8 mouse cellular contexts compared by ENCODE assay signal in the genomic region with DNA sequence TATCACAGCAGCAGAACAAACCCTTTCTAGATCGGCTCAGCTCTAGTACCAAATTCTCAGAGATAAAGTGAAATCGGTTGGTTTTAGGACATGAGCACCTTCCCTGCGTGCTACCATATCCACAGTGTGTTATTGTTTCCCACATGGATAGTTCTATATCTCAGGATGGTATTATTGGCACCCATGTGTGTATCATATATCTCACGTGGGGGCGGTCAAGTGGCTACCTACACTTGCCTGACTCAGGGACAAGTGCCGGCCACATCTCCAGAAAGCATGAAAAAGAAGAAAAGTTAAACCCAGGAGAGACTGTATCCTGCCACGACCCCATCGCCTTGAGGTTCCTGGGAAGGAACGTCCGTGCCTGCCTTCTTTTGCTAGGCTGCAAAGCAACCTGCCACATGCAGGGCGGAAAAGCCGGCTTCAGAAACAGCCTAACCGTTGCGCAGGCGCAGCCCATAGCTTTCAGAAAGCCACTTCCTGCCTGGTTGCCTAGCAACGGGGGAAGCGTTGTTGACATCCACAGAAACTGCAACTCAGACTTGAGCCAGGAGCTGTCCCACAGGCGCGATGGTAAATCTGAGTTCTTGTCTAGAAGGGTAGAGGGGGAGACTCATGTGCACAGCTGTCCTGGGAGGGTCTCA. TPM values are rescaled to one million over a fixed set of nuclear protein-coding genes. Genes with fewer than 3 reads are reported as not detected.
DNase-seq lines count a peak whose midpoint lies in the region; ATAC-seq lines count a peak whose summit lies in the region.

A gene (plus strand): TSS at position 498 of the 644 bp plus-strand sequence.

- no peaks in the 10 kb centered on the region; the same call in 1 of the 2 replicates for H3K9me3 ChIP-seq in intestine, embryonic 14.5 days (ENCODE audit: control insufficient read depth, low read length)

- H3K9ac ChIP-seq in intestine, embryonic 14.5 days (ENCODE audit: low read length): 0 out of 2 replicates have a peak within 1 kb of the TSS, but pooled peaks have one; percentile 29

- no peaks in the 10 kb centered on the region for H3K36me3 ChIP-seq in intestine, embryonic 14.5 days (ENCODE audit: control insufficient read depth, insufficient read depth, low read length)

- no peak within 1 kb of the TSS for H3K27ac ChIP-seq in intestine, embryonic 14.5 days (ENCODE audit: low read depth)

- H3K4me2 ChIP-seq in intestine, embryonic 14.5 days (ENCODE audit: low read length): peak within 1 kb of the TSS; percentile 82

- H3K4me3 ChIP-seq in intestine, embryonic 14.5 days (ENCODE audit: low read depth, low read length): peak within 1 kb of the TSS; percentile 35

- intact Hi-C loops in gastrocnemius, postnatal 36 days (cut with DNase I): no loop called here

- H3K4me1 ChIP-seq in intestine, embryonic 14.5 days (replicated peaks; ENCODE audit: control insufficient read depth, insufficient read depth, low read length): no peaks in the 10 kb centered on the region

- no peaks in the 10 kb centered on the region for H3K27me3 ChIP-seq in intestine, embryonic 14.5 days (replicated peaks; ENCODE audit: control insufficient read depth, insufficient read depth, low read length)

- peak; percentile 65 to 74 for DNase-seq in adrenal gland, adult 18-20 months (ENCODE audit: low spot score in 2 of 2)
- DNase-seq in embryo, embryonic 10.5 days (ENCODE audit: low spot score): peak; percentile 98
- peak; percentile 70 to 80 for DNase-seq in gastrocnemius, postnatal 36 days
- peak; percentile 90 for DNase-seq in intestine, embryonic 14.5 days (ENCODE audit: low spot score)
- DNase-seq in left cerebral cortex, adult 9 months (ENCODE audit: low spot score in 2 of 2): peak; percentile 79 to 93
- peak; percentile 90 for DNase-seq in retina, postnatal 7 days (ENCODE audit: low read depth, low spot score)
- peak; percentile 98 for DNase-seq in thymus, postnatal 4 days

- 7% methylated on average over 19 of the region's 19 CpGs for WGBS in intestine, embryonic 14.5 days

- ATAC-seq in intestine, embryonic 14.5 days (replicated peaks; ENCODE audit: low FRiP score, low TSS enrichment, low read depth): peak; percentile 89
- peak; percentile 99 for ATAC-seq in megakaryocyte, adult 5-6 weeks (ENCODE audit: poor library complexity, severe bottlenecking)

RNA-seq across cellular contexts. Expression of the gene that starts here (rescaled TPM):
- total RNA-seq in adrenal gland, adult 18-20 months (2021): not detected
- not detected for total RNA-seq in gastrocnemius, postnatal 36 days (2021)
- polyA plus RNA-seq in intestine, embryonic 14.5 days (2014; fragmentation: Nextera tagmentation; extraction: Ambion mirVana): not detected in 2 replicates
- total RNA-seq in megakaryocyte, adult 5-6 weeks (2015): not detected in 2 replicates
- total RNA-seq in megakaryocyte, adult 5-6 weeks (2017): not detected in 2 replicates

Comparison
In these comparisons a context has a peak if more than half of its experiments do, and no peak if none do; other contexts are left out.
1. Peak in DNase-seq in adrenal gland, adult 18-20 months; RNA of the gene not detected or under 1 TPM.
2. Peak in DNase-seq in gastrocnemius, postnatal 36 days; RNA of the gene not detected or under 1 TPM.
3. Peak in DNase-seq, ATAC-seq, H3K4me3 ChIP-seq, H3K9ac ChIP-seq and H3K4me2 ChIP-seq in intestine, embryonic 14.5 days; RNA of the gene not detected or under 1 TPM.
4. Peak in ATAC-seq in megakaryocyte, adult 5-6 weeks; RNA of the gene not detected or under 1 TPM.